Mouse (Mus musculus) 3134 (cell line): ENCODE results near the gene Zfp872.
"Not testable (repeated sequence)": the region's sequence is repeated elsewhere in the genome, so short reads cannot be mapped to it uniquely, and the experiment has no call there.

Experiments
- DNase-seq: peaks from one replicate; pipeline ENCODE4 v3.0.0-alpha.2; 2011; ENCODE audit warnings: low spot score; ENCODE audit not compliant: insufficient read length; ENCODE audit errors: extremely low read depth

The Zfp872 gene

DNA sequence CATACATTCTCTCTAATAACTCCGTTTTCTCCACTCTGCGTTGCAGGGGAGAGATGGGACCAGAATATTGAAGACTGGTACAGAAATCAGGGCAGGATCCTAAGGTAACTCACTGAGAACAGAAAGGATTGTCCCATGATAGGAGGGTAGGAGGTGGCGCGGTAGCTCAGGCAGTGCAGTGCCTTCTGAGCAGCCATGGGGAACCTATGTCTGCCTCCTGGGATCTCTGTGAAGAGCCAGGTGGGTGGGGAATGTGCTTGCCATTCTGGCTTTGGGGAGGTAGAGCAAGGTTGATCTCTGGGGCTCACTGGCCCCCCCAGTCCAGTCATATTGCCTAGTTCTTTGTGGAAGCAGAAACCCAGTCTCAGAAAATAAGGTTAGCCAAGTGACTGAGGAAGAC lies 20.1 kb upstream of the Zfp872 start:
- no peak for DNase-seq

GRCm38 (mm10) chr9:22169327-22169726 lies 18.6 kb upstream of the Zfp872 start:
- no peak for DNase-seq

DNA sequence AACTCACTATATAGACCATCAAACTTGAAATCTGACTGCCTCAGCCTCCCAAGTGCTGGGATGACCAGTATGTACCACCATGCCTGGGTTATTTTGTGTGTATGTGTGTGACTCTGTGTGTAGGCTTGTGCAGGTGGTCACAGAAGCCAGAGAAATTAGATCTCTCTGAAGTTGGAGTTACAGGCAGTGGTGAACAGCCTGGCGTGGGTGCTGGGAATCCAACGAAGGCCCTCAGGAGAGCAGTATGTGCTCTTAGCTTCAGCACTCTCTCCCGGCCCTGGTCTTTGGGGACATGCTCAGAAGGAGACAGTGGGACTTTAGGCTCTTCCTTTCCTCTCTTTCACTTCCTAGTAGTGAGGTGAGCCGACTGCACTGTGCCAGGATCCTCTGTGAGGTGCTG lies 15.6 kb upstream of the Zfp872 start:
- DNase-seq = no peak

DNA sequence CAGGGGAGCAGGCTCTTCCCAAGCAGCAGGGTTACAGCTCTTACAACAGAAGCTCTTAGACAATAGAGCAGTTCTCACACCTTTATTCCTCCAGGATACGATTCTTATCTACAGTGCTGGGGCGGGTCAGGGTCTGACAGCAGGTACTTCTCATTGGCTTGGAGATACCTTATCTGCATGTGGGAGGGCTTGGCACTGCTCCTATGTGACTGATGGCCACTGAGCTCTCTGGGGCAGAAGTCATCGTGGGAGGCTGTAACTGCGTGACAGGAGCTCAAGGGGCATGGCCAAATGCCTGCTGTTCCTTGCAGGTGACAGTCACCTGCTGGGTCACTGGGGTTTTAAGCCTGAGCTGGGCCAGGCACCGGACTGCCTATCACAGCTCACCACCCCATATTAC lies 8.5 kb downstream of the Zfp872 start:
- no peak for DNase-seq

- DNase-seq = no peak
Observed at GRCm38 (mm10) chr9:22213785-22214194, 25.9 kb downstream of the Zfp872 start.

- no peak for DNase-seq
Observed at GRCm38 (mm10) chr9:22214549-22214948, 26.7 kb downstream of the Zfp872 start.

DNA sequence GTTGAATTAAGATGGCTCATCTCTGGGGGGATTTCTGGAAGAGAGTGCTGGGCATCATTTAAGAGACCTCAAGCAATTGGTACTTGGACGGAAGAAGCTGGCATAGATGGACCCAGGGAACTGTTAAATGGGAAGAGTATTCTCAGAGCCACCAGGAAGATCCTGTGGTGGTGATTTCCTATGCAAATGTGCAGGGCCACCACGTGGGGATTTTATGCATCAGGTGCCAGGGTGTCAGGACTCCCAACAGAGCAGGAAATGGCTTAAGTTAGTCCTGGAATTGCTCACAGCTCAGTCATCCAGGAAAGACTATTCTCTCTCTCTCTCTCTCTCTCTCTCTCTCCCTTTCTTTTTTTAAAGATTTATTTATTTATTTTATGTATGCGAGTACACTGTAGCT lies 28.8 kb downstream of the Zfp872 start:
- no peak for DNase-seq

- no peak for DNase-seq
Observed at GRCm38 (mm10) chr9:22217858-22218493, 30.1 kb downstream of the Zfp872 start.

GRCm38 (mm10) chr9:22224066-22224465 lies 36.2 kb downstream of the Zfp872 start:
- no peak for DNase-seq

DNA sequence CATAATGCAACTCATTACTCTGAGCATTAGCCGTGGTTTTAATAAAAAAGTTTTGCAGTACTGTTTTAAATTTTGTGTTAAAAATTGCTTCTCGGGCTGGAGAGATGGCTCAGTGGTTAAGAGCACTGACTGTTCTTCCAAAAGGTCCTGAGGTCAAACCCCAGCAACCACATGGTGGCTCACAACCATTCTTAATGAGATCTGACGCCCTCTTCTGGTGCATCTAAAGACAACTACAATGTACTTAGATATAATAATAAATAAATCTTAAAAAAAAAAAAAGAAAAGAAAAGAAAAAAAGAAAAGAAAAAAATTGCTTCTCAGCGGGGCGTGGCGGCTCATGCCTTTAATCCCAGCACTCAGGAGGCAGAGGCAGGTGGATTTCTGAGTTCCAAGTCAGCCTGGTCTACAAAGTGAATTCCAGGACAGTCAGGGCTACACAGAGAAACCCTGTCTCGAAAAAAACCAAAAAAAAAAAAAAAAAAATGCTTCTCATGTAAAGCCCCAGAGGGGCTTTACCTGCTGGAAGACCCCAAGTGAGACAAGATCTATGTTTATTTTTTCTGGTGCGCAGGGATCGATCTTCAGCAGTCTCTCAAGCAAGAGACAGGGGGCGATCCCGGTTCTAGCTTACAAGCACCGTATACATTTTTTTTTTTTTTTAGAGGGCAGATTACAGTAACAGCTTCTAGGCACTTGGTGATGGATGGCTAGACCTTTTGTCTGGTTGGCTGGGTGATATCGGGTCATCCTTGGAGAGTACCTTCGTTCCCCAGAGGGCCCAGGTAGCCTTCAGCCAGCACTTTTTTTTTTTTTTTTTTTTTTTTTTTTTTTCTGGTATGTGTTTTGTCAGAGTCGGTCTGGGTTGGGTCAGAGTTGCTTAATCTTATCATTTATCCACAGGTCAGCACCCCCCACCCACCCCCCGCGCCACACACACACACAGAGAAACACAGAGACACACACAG lies 36.9 kb downstream of the Zfp872 start:
- peak; percentile 49 for DNase-seq

GRCm38 (mm10) chr9:22225581-22226388 lies 37.9 kb downstream of the Zfp872 start, which contains the start of gene Zfp809:
Gene Zfp809 (plus strand): TSS chr9:22225714.
- peak; percentile 96 for DNase-seq

GRCm38 (mm10) chr9:22226389-22226673 lies 38.4 kb downstream of the Zfp872 start:
- not testable (repeated sequence) for DNase-seq

DNA sequence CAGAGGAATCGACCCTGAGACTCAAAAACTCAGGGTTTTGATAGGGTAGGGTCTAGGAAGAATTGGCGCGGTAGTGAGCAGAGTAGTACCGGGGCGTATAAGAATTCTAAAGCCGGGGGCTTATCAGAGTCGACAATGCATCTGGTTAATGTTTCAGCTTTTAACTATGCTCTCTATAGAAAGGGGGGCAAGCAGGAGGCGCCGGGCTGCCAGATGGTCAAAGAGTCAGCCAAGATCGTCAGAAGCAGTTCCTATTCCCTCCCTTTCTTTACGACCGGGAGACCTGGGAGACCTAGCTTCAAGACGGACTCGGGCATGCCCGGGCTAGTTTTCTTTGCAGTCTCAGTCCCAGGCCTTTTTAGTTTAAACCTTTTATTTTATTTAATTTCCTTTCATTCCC lies 39.0 kb downstream of the Zfp872 start:
- no peak for DNase-seq

DNA sequence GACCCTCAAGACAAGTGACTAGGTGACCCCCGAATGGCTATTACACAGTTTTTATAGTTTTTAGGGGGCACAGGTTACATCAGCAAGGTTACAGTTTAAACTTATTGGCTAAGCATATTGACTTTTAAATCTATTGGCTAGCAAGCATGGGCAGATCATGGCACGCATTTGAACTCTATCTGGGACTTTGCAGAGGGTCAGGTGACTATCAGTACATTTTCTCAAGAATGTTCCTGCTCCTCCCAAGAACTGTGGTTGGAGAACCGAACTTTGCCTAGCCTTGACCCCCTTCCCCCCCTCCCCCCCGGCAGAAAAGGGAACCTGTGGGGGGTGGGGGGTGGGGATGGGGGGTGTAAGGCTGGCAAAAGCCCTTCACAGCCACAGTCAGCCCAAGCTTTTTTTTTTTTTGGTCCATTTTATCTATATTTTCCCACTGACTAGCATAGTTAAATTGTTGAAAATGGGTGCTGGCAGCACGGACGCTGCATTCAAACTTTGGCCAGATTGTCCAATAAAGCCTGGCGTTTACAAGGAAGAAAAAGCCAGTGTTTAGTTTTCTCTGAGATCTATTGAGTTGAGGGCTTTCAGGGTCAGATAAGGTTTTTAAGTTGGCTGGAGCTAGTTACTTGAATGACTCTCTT lies 41.6 kb downstream of the Zfp872 start:
- no peak for DNase-seq

DNA sequence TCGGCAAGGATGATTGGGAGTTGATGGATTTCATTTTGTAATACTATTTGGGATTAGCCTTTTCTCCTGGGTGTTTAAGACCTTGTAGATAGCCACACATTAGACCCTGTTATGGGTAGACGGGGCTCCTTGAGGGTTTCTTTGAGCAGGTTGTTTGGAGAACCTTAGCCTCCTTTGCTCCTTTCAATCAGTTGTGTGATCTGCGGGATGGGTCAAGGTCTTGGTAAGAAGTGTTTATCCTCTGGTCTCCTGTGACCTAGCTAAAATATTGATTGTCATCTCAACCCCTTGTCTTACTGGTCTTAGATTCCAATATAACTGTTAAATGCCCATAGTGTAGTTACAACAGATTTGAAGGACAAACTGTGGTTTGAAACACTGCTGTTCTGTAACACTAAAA lies 42.2 kb downstream of the Zfp872 start:
- DNase-seq = no peak

GRCm38 (mm10) chr9:22230556-22230955 lies 42.7 kb downstream of the Zfp872 start:
- peak; percentile 22 for DNase-seq

GRCm38 (mm10) chr9:22240001-22240400 lies 52.1 kb downstream of the Zfp872 start:
- DNase-seq = no peak

- DNase-seq = no peak
Observed at GRCm38 (mm10) chr9:22244242-22244641, 56.4 kb downstream of the Zfp872 start.
